Mouse (Mus musculus): ENCODE measurements around the gene Zpr1.

Gene Zpr1

DNA sequence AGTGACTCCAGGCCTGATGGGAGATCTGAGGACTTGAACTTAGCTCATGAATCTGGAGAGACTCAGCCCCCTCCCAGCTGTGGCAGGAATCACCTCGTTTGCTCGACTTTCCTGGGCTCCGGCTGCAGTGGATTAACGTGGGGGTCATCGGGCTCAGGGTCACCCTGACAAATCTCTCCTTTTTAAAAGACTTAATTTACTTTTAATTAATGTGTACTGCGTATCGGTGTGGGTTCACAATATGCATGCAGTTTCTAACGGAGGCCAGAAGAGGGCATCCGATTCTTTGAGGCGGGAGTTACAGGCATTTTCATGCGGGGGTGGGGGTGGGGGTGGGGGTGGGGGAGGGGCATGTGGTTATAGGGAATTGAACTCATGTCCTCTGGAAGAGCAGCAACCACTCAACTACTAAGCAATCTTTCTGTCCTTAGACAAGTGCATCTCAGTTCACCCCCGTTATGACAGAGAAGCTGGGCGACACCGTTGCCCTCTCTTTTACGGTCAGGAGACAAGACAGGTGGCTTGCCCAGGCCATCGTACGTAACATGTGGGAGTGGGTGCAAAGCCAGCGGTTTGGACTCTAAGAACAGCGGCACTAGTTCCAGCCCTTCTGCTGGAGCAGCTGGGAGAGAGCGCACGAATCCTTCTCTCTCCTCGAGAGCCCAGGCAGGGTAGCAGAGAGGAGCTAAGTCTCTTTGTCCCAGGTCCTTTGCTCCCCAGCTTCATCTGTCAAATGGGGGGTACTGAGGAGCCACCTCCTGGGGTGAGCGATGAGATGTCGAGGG is 57.1 kb downstream of the Zpr1 start:
- no peak for DNase-seq

DNA sequence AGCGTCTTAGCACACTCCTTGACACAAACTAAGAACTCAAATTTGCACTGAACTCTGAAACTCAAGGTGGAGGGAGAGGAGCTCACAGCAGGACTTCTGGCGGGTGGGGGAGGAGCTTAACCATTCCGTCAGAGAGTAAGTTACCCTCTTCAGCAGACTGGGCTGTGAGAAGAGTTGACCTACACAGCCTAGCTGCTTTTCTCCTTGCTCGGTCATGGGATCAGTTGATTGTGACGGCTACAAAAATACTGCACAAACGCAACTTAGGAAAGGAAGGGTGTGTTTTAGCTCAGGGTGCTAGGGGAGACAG is 57.7 kb downstream of the Zpr1 start:
- no peak for DNase-seq

DNA sequence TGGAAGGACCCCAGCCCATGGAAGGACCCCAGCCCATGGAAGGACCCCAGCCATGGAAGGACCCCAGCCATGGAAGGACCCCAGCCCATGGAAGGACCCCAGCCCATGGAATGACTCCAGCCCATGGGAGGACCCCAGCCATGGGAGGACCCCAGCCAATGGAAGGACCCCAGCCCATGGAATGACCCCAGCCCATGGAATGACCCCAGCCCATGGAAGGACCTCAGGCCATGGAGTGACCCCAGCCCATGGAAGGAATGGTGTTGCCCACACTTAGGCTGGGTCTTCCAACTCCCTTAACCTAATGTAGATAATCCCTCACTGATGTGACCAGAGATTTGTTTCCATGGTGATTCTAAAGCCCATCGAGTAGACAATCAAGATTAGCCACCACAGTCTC is 58.4 kb downstream of the Zpr1 start:
- no peak for DNase-seq
